ENCODE assay signal across 19 mouse cellular contexts in genomic region chr5:4526042-4526815, GRCm38 (mm10).
DNase-seq lines count a peak whose midpoint lies in the region; ATAC-seq and TF ChIP-seq lines count a peak whose summit lies in the region.
"Had no signal": no experiment of that assay in that cellular context is flagged by ENCODE, and none has a peak within 500 bp of the region (broad histone marks: within the 10 kb centered on the region; RNA-seq: fewer than 3 reads in every experiment).

No protein-coding gene starts in this region.

- no peaks in the 10 kb centered on the region for H3K27me3 ChIP-seq in forebrain, embryonic 13.5 days
- no peaks in the 10 kb centered on the region for H3K27me3 ChIP-seq in forebrain, embryonic 10.5 days (ENCODE audit: poor library complexity, severe bottlenecking)
- H3K27me3 ChIP-seq in cerebellum, adult 2 months (ENCODE audit: control insufficient read depth, insufficient read depth, low read length): no peaks in the 10 kb centered on the region
- no peaks in the 10 kb centered on the region for H3K27me3 ChIP-seq in forebrain, embryonic 16.5 days (replicated peaks; ENCODE audit: control insufficient read depth, insufficient read depth, low read length)
- H3K27me3 ChIP-seq: heart, embryonic 15.5 days; midbrain, embryonic 12.5 days had no signal

- TF ChIP-seq POLR2A in brain, embryonic 14.5 days (IDR thresholded peaks at IDR 0.05; ENCODE audit: borderline replicate concordance, extremely low read depth, insufficient read depth, insufficient read length, poor library complexity, severe bottlenecking): no peak
- no peak for TF ChIP-seq POLR2A in cerebellum, adult 2 months (IDR thresholded peaks at IDR 0.05; ENCODE audit: borderline replicate concordance, insufficient read depth, low read length)

- H3K36me3 ChIP-seq in forebrain, embryonic 13.5 days (ENCODE audit: poor library complexity, severe bottlenecking): no peaks in the 10 kb centered on the region
- H3K36me3 ChIP-seq in forebrain, embryonic 10.5 days (replicated peaks): no peaks in the 10 kb centered on the region
- H3K36me3 ChIP-seq in forebrain, embryonic 16.5 days (ENCODE audit: control insufficient read depth, insufficient read depth): no peaks in the 10 kb centered on the region
- H3K36me3 ChIP-seq: heart, embryonic 15.5 days; midbrain, embryonic 12.5 days had no signal

- WGBS in forebrain, embryonic 13.5 days: 73% methylated on average over 9 of the region's 9 CpGs
- WGBS in forebrain, embryonic 10.5 days: 86% methylated on average over 9 of the region's 9 CpGs
- 25% methylated on average over 9 of the region's 9 CpGs for WGBS in cerebellum, adult 2 months
- 53% methylated on average over 9 of the region's 9 CpGs for WGBS in forebrain, embryonic 16.5 days

- no peak overlapping the region for H3K27ac ChIP-seq in forebrain, embryonic 13.5 days
- H3K27ac ChIP-seq in forebrain, embryonic 10.5 days: no peak overlapping the region
- 0 out of 2 replicates have a peak overlapping the region, but pooled peaks have one; percentile 4 for H3K27ac ChIP-seq in cerebellum, adult 2 months (ENCODE audit: insufficient read depth, low read length)
- no peak overlapping the region for H3K27ac ChIP-seq in forebrain, embryonic 16.5 days (ENCODE audit: low read length)
- H3K27ac ChIP-seq: heart, adult 2 months; heart, embryonic 15.5 days; kidney, postnatal 0 days; midbrain, embryonic 12.5 days had no signal

- H3K9me3 ChIP-seq in forebrain, embryonic 13.5 days (replicated peaks): no peaks in the 10 kb centered on the region
- H3K9me3 ChIP-seq in forebrain, embryonic 10.5 days: no peaks in the 10 kb centered on the region
- no peaks in the 10 kb centered on the region for H3K9me3 ChIP-seq in forebrain, embryonic 16.5 days (ENCODE audit: control insufficient read depth, low read length)
- H3K9me3 ChIP-seq: heart, embryonic 15.5 days; midbrain, embryonic 12.5 days had no signal

- intact Hi-C loops in gastrocnemius, postnatal 36 days (cut with DNase I): no loop called here

- TF ChIP-seq CTCF in brain, embryonic 14.5 days (IDR thresholded peaks at IDR 0.05; ENCODE audit: borderline replicate concordance, extremely low read depth, insufficient read depth, insufficient read length): no peak
- TF ChIP-seq CTCF in cerebellum, adult 2 months (IDR thresholded peaks at IDR 0.05; ENCODE audit: borderline replicate concordance, insufficient read depth, low read depth, low read length): no peak

- H3K4me2 ChIP-seq in forebrain, embryonic 13.5 days: no peak overlapping the region
- no peak overlapping the region for H3K4me2 ChIP-seq in forebrain, embryonic 16.5 days (ENCODE audit: low read length)
- H3K4me2 ChIP-seq: heart, embryonic 15.5 days; liver, embryonic 11.5 days; midbrain, embryonic 12.5 days had no signal

- no peak overlapping the region for H3K4me3 ChIP-seq in forebrain, embryonic 13.5 days
- H3K4me3 ChIP-seq in forebrain, embryonic 10.5 days: no peak overlapping the region
- H3K4me3 ChIP-seq in cerebellum, adult 2 months (replicated peaks; ENCODE audit: insufficient read depth, low read depth, low read length): no peak overlapping the region
- no peak overlapping the region for H3K4me3 ChIP-seq in forebrain, embryonic 16.5 days (replicated peaks; ENCODE audit: low read length)
- H3K4me3 ChIP-seq: heart, adult 2 months; heart, embryonic 15.5 days; midbrain, embryonic 12.5 days had no signal

- no peak for DNase-seq in forebrain, embryonic 10.5 days (ENCODE audit: extremely low spot score, low spot score)
- DNase-seq in brain, embryonic 14.5 days (ENCODE audit: low read depth): peak; percentile 82
- peak; percentile 64 to 88 for DNase-seq in cerebellum, adult 2 months
- no peak for DNase-seq in adrenal gland, adult 2 months
- DNase-seq in gastrocnemius, postnatal 36 days: no peak
- DNase-seq: adrenal gland, postnatal 14 days; B cell, adult 2 months; heart, adult 2 months; left cerebral cortex, postnatal 4 days; lung, adult 2 months; lung, postnatal 36 days; right cerebral cortex, adult 18-20 months; spleen, adult 18-20 months had no signal

- H3K4me1 ChIP-seq in forebrain, embryonic 13.5 days: peaks cover 15% of the 10 kb centered on the region
- peaks cover 14% of the 10 kb centered on the region for H3K4me1 ChIP-seq in forebrain, embryonic 10.5 days
- peaks cover 21% of the 10 kb centered on the region; the same call in 1 of the 2 replicates for H3K4me1 ChIP-seq in cerebellum, adult 2 months (ENCODE audit: control insufficient read depth, insufficient read depth, low read length)
- peaks cover 12% of the 10 kb centered on the region for H3K4me1 ChIP-seq in forebrain, embryonic 16.5 days (replicated peaks; ENCODE audit: control insufficient read depth, insufficient read depth, low read length)
- H3K4me1 ChIP-seq: heart, embryonic 15.5 days had no signal

- no peak overlapping the region for H3K9ac ChIP-seq in forebrain, embryonic 13.5 days
- no peak overlapping the region for H3K9ac ChIP-seq in forebrain, embryonic 16.5 days (replicated peaks; ENCODE audit: low read depth, low read length)
- H3K9ac ChIP-seq: heart, embryonic 15.5 days; midbrain, embryonic 12.5 days had no signal

- peak; percentile 83 for ATAC-seq in forebrain, embryonic 13.5 days
- ATAC-seq in forebrain, embryonic 16.5 days: peak; percentile 71

Comparison
In these comparisons a context has a peak if more than half of its experiments do, and no peak if none do; other contexts are left out.
1. DNase-seq: peak in brain, embryonic 14.5 days (single experiment) and cerebellum, adult 2 months (2 of 2); none in forebrain, embryonic 10.5 days (single experiment), adrenal gland, adult 2 months (single experiment) and gastrocnemius, postnatal 36 days (0 of 2).